Mouse (Mus musculus) limb, embryonic 13.5 days (tissue): ENCODE measurements around the gene Atg10. TPM values are rescaled to one million over a fixed set of nuclear protein-coding genes. Genes with fewer than 3 reads are reported as not detected.

Source experiments
- ATAC-seq: fragments of 200-750 bp; cut with Nextera tagmentation; 2 replicates; pipeline ENCODE4 v1.8.0; 2017; ENCODE audit warnings: low read depth, moderate number of reproducible peaks, moderate TSS enrichment; ENCODE audit not compliant: low FRiP score
- H3K27ac ChIP-seq: fragments of 300-500 bp; sonication (generic); 2 replicates; pipeline ENCODE4 v1.5.1; 2015; ENCODE audit warnings: inconsistent platforms, mild to moderate bottlenecking, moderate library complexity
- H3K27me3 ChIP-seq: fragments of 300-500 bp; sonication (generic); 2 replicates; pipeline ENCODE4 v1.6.1; 2015; ENCODE audit warnings: mild to moderate bottlenecking, inconsistent platforms
- H3K36me3 ChIP-seq: fragments of 300-500 bp; sonication (generic); 2 replicates; pipeline ENCODE4 v1.6.1; 2015; ENCODE audit warnings: inconsistent platforms, mild to moderate bottlenecking, moderate library complexity
- H3K4me1 ChIP-seq: fragments of 300-500 bp; sonication (generic); 2 replicates; pipeline ENCODE4 v1.6.1; 2015; ENCODE audit warnings: inconsistent platforms
- H3K4me2 ChIP-seq: fragments of 300-500 bp; sonication (generic); replicated peaks from 2 replicates; pipeline ENCODE4 v1.6.1; 2015; ENCODE audit warnings: inconsistent platforms, mild to moderate bottlenecking, moderate library complexity
- H3K4me3 ChIP-seq: fragments of 300-500 bp; sonication (generic); 2 replicates; pipeline ENCODE4 v1.5.1; 2015; ENCODE audit warnings: moderate library complexity, mild to moderate bottlenecking, inconsistent platforms
- H3K9ac ChIP-seq: fragments of 300-500 bp; sonication (generic); 2 replicates; pipeline ENCODE4 v1.6.1; 2015; ENCODE audit warnings: mild to moderate bottlenecking, inconsistent platforms
- H3K9me3 ChIP-seq: fragments of 300-500 bp; sonication (generic); 2 replicates; pipeline ENCODE4 v1.6.1; 2016; ENCODE audit warnings: inconsistent platforms
- WGBS: fragments of 180-500 bp; shearing (Covaris S2); methylation state at CpG from one replicate; pipeline ENCODE4 v1.1.7; 2015; 5-methylcytosine and 5-hydroxymethylcytosine counted together
- polyA plus RNA-seq: library from polyadenylated mRNA; unstranded; fragments of >200 nt; fragmentation: Nextera tagmentation; extraction: Ambion mirVana; gene quantifications from 2 replicates; pipeline ENCODE4 v1.2.1, GENCODE M21; 2015

Gene Atg10
- polyA plus RNA-seq, 1 experiment from 2014 or later, result 19.8 TPM

DNA sequence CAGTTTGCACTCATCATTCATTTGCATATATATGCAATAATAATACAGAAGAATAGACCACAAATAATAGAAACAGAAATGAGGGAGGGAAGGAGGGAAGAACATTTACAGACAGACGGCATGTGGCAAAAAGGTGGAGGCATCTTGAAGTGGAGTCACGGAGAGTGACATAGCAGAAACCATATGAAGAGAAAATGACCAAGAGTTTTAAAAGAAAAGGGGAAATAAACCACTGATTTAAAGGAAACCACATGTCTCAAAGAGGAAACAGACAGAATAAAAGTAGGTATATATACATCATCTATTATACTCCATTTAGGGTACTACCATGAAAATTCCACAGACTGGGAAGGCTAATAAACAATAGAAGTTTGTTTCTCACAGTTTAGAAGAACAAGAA, 239.7 kb downstream of the Atg10 start:
- no peak overlapping the region for H3K4me2 ChIP-seq
- 69% methylated on average over 2 of the region's 2 CpGs for WGBS

GRCm38 (mm10) chr13:90981798-90982197, 242.0 kb downstream of the Atg10 start:
- 90% methylated on average over 1 of the region's 1 CpGs for WGBS
- no peak for ATAC-seq
- Histone ChIP-seq H3K36me3 (no peaks in the 10 kb centered on the region), H3K27me3 (no peaks in the 10 kb centered on the region), H3K4me1 (no peaks in the 10 kb centered on the region), H3K27ac (no peak overlapping the region), H3K4me3 (no peak overlapping the region), H3K9ac (no peak overlapping the region), H3K4me2 (no peak overlapping the region), H3K9me3 (no peaks in the 10 kb centered on the region)

More for the DNA sequence above, 239.7 kb downstream of the Atg10 start:
- H3K27me3 ChIP-seq, result no peaks in the 10 kb centered on the region
- no peak for ATAC-seq
- H3K4me3 ChIP-seq, result no peak overlapping the region
- H3K9ac ChIP-seq, result no peak overlapping the region
- H3K36me3 ChIP-seq, result no peaks in the 10 kb centered on the region
- H3K9me3 ChIP-seq, result no peaks in the 10 kb centered on the region
- H3K27ac ChIP-seq, result no peak overlapping the region
- no peaks in the 10 kb centered on the region for H3K4me1 ChIP-seq

DNA sequence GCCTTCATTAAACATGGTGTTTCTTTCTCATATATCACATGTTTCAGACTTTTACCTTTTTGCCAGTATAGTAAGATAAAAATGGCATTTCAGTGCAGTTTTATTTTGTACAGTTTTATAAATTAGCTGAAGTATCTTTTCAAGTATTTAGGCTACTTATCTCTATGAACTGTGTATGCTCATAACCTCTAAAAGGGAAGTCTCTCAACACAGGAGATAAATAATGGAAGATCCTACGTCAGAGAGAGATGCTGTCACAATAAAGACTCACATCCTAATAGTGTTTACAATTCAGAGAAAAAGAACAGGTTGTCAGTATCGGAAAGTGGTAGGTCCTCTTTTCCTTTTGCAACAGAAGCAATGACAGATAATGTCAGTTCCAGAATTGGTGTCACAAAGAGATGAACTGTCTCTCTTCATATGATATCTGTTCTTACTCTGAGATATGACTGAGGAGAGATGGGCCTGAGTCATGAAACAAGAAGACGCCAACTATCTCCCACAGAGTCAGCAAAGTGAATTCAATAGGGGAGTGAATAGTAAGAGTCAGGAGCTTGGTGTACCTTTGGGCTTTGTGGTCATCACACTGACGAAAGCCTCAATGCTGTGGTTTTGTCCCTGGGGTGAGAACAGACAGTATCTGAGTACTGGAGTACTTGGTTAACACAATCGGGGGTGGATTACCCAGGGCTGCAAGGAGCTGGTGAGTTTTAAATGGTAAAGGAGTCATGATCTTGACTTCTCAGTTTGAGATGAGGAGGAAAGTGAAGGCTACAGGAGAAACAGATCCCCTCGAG, 242.7 kb downstream of the Atg10 start:
- Histone ChIP-seq H3K4me1 (no peaks in the 10 kb centered on the region), H3K9me3 (no peaks in the 10 kb centered on the region), H3K36me3 (no peaks in the 10 kb centered on the region), H3K27ac (no peak overlapping the region), H3K4me2 (no peak overlapping the region), H3K27me3 (no peaks in the 10 kb centered on the region), H3K4me3 (no peak overlapping the region), H3K9ac (no peak overlapping the region)
- WGBS, result 89% methylated on average over 6 of the region's 6 CpGs
- ATAC-seq, result no peak

GRCm38 (mm10) chr13:90977057-90977456, 246.7 kb downstream of the Atg10 start:
- no peak for ATAC-seq
- H3K4me2 ChIP-seq, result no peak overlapping the region
- H3K9ac ChIP-seq, result no peak overlapping the region
- no peak overlapping the region for H3K4me3 ChIP-seq
- H3K36me3 ChIP-seq, result no peaks in the 10 kb centered on the region
- H3K27ac ChIP-seq, result no peak overlapping the region
- H3K27me3 ChIP-seq, result no peaks in the 10 kb centered on the region
- H3K4me1 ChIP-seq, result no peaks in the 10 kb centered on the region
- WGBS, result 88% methylated on average over 3 of the region's 3 CpGs
- H3K9me3 ChIP-seq, result no peaks in the 10 kb centered on the region

DNA sequence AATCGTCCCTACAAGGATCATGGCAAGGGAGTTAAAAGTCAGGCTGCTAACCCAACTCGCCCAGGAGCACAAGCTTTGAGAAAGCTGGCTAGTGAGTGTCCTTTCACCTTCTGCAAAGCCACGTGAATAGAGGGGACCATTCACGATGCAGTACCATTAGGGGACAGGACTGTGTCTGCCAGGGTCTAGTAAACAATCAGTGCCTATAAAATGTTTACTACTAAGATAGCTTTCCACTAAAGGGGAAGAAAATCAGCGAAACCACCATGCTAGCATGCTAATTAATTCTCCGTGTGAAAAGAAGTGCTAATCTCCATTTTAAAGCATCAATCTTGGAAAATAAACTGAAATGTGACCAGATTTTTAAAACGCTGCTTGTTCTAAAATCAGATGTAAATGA, 250.4 kb downstream of the Atg10 start:
- no peaks in the 10 kb centered on the region for H3K27me3 ChIP-seq
- H3K36me3 ChIP-seq, result no peaks in the 10 kb centered on the region
- no peak overlapping the region for H3K27ac ChIP-seq
- 30% methylated on average over 7 of the region's 7 CpGs for WGBS
- H3K4me1 ChIP-seq, result peaks cover 12% of the 10 kb centered on the region; the same call in 1 of the 2 replicates
- no peak overlapping the region for H3K9ac ChIP-seq
- H3K9me3 ChIP-seq, result no peaks in the 10 kb centered on the region
- no peak overlapping the region for H3K4me3 ChIP-seq
- no peak for ATAC-seq
- H3K4me2 ChIP-seq, result no peak overlapping the region

- H3K36me3 ChIP-seq, result no peaks in the 10 kb centered on the region
- no peaks in the 10 kb centered on the region for H3K9me3 ChIP-seq
- no peak overlapping the region for H3K4me3 ChIP-seq
- no peak overlapping the region for H3K27ac ChIP-seq
- H3K9ac ChIP-seq, result no peak overlapping the region
- 74% methylated on average over 10 of the region's 10 CpGs for WGBS
- no peaks in the 10 kb centered on the region for H3K27me3 ChIP-seq
- ATAC-seq, result no peak
- peaks cover 13% of the 10 kb centered on the region; the same call in 1 of the 2 replicates for H3K4me1 ChIP-seq
- no peak overlapping the region for H3K4me2 ChIP-seq
These were observed 253.3 kb downstream of the Atg10 start for GRCm38 (mm10) chr13:90970259-90971017.

GRCm38 (mm10) chr13:90968940-90969339, 254.8 kb downstream of the Atg10 start:
- no peak overlapping the region for H3K4me3 ChIP-seq
- WGBS, result 65% methylated on average over 4 of the region's 4 CpGs
- no peak overlapping the region for H3K9ac ChIP-seq
- no peak overlapping the region for H3K4me2 ChIP-seq
- H3K9me3 ChIP-seq, result no peaks in the 10 kb centered on the region
- H3K36me3 ChIP-seq, result no peaks in the 10 kb centered on the region
- no peak for ATAC-seq
- H3K27me3 ChIP-seq, result no peaks in the 10 kb centered on the region
- peaks cover 13% of the 10 kb centered on the region; the same call in 1 of the 2 replicates for H3K4me1 ChIP-seq
- H3K27ac ChIP-seq, result no peak overlapping the region

DNA sequence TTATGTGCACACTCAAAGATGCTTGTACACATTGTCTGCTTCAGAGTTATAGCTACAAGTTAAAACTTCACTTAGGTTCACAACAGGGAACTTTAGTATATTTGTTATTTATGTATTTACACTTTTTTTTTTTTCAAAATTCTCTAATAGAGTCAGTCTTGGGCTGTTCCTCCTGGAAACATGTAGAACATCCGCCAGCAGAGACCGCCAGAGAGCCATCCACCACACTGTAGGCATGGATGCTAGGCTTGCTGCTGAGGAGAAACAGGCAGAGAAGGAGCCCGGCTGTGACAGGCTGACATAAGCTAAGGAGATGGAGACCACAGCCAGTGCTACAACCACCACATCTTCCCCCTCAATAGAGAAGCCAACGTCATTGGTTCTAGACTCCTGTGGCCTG, 256.3 kb downstream of the Atg10 start:
- ATAC-seq, result peak; percentile 84
- H3K4me1 ChIP-seq, result peaks cover 13% of the 10 kb centered on the region; the same call in 1 of the 2 replicates
- H3K27me3 ChIP-seq, result no peaks in the 10 kb centered on the region
- no peak overlapping the region for H3K4me2 ChIP-seq
- H3K36me3 ChIP-seq, result no peaks in the 10 kb centered on the region
- no peak overlapping the region for H3K27ac ChIP-seq
- H3K4me3 ChIP-seq, result no peak overlapping the region
- H3K9ac ChIP-seq, result no peak overlapping the region
- H3K9me3 ChIP-seq, result no peaks in the 10 kb centered on the region
- WGBS, result 6% methylated on average over 4 of the region's 4 CpGs

DNA sequence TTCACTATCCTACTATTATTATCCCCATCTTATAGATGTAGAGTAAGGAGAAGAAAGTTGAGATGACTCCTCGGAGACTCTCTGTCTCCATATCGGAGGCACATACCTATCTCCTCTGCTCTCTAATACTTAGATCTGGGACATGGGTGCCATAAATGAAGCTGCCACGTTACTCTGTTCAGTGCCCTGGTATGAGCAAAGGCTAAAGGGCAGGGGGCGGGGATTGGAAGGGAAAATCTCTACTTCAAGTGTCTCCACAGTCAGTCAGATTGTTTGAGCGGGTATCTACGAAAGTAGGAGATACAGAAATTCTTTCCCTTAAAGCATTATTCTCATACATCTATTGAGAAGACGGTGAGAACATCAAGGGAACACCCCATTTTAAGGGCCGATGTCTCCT, 257.8 kb downstream of the Atg10 start:
- no peak overlapping the region for H3K4me2 ChIP-seq
- H3K9me3 ChIP-seq, result no peaks in the 10 kb centered on the region
- H3K4me3 ChIP-seq, result no peak overlapping the region
- no peak for ATAC-seq
- no peak overlapping the region for H3K9ac ChIP-seq
- no peaks in the 10 kb centered on the region for H3K27me3 ChIP-seq
- H3K27ac ChIP-seq, result no peak overlapping the region
- WGBS, result 79% methylated on average over 8 of the region's 8 CpGs
- peaks cover 13% of the 10 kb centered on the region; the same call in 1 of the 2 replicates for H3K4me1 ChIP-seq
- no peaks in the 10 kb centered on the region for H3K36me3 ChIP-seq

GRCm38 (mm10) chr13:90964511-90964910, 259.3 kb downstream of the Atg10 start:
- Histone ChIP-seq H3K27ac (no peak overlapping the region), H3K4me3 (no peak overlapping the region), H3K4me1 (0 out of 2 replicates have a peak, but pooled peaks cover 8% of the 10 kb centered on the region), H3K27me3 (no peaks in the 10 kb centered on the region), H3K9ac (no peak overlapping the region), H3K4me2 (no peak overlapping the region), H3K36me3 (no peaks in the 10 kb centered on the region), H3K9me3 (no peaks in the 10 kb centered on the region)
- 75% methylated on average over 4 of the region's 4 CpGs for WGBS
- ATAC-seq, result no peak

DNA sequence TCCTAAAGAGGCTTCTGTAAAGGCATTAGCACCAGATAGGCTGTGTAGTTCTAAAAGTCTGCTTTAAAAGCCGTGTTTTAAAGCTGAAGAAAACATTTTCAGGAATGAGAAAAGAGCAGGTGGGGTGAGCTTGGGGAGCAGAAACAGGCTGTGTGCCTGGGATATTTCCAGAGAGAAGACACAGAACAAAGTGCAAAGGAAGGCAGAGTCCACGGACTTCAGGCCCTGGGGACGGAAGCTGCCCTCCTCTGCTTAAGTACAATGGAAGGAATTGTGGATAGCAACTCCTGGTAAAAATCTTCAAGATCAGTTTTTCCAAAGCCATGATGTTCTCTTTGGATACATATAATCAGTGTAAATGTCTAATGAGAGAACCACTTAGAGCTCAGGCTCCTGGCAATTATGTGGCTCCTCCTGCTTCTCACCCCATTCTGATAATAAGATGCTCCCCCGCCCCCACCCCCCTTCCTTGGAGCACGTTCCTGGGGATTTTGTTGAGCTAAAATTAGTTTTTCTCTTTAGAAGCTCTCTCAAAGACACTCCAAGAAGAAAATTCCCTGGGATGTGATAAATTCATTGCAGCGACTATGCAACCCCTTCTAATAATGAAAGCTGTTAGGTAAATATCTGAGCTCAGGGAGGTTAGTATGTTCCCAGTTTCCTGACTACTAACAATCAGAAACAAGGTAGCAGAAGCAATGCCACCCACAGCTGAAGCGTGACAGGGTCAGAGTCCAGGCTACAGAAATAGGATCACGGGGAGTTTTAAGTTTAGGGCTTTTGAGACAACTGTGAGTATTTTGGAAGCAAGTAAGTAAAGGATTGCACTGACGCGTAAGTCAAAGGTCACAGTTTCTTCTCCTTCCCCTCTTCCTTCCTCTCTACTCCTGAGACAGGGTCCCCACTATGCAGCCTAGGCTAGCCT, 260.7 kb downstream of the Atg10 start:
- Histone ChIP-seq H3K36me3 (no peaks in the 10 kb centered on the region), H3K27ac (no peak overlapping the region), H3K4me1 (no peaks in the 10 kb centered on the region), H3K4me2 (no peak overlapping the region), H3K4me3 (no peak overlapping the region), H3K9me3 (no peaks in the 10 kb centered on the region), H3K9ac (no peak overlapping the region), H3K27me3 (no peaks in the 10 kb centered on the region)
- ATAC-seq, result no peak
- 65% methylated on average over 10 of the region's 10 CpGs for WGBS

GRCm38 (mm10) chr13:90960591-90960990, 263.2 kb downstream of the Atg10 start:
- Histone ChIP-seq H3K4me2 (no peak overlapping the region), H3K9me3 (0 out of 2 replicates have a peak, but pooled peaks cover 4% of the 10 kb centered on the region), H3K9ac (no peak overlapping the region), H3K27ac (no peak overlapping the region), H3K4me1 (no peaks in the 10 kb centered on the region), H3K27me3 (no peaks in the 10 kb centered on the region), H3K4me3 (no peak overlapping the region), H3K36me3 (no peaks in the 10 kb centered on the region)
- WGBS, result 92% methylated on average over 8 of the region's 8 CpGs
- no peak for ATAC-seq
